Mouse (Mus musculus) ovary, postnatal 10 days (tissue): ENCODE data around the gene Coq8a.

Experiments
- DNase-seq: peaks from one replicate; pipeline ENCODE4 v3.0.0; 2022; ENCODE audit warnings: low spot score

The Coq8a gene

GRCm38 (mm10) chr1:180116525-180116924 is 82.9 kb downstream of the Coq8a start:
- DNase-seq, result no peak
